Mouse (Mus musculus): ENCODE data around the gene 0610010F05Rik. TPM values are rescaled to one million over a fixed set of nuclear protein-coding genes. Genes with fewer than 3 reads are reported as not detected.
A peak's percentile ranks its signal among the peaks of the same experiment; 100 is the strongest.

Gene 0610010F05Rik
- total and polyA plus RNA-seq, 2 experiments from 2014 or later: 71.8 to 130 TPM

DNA sequence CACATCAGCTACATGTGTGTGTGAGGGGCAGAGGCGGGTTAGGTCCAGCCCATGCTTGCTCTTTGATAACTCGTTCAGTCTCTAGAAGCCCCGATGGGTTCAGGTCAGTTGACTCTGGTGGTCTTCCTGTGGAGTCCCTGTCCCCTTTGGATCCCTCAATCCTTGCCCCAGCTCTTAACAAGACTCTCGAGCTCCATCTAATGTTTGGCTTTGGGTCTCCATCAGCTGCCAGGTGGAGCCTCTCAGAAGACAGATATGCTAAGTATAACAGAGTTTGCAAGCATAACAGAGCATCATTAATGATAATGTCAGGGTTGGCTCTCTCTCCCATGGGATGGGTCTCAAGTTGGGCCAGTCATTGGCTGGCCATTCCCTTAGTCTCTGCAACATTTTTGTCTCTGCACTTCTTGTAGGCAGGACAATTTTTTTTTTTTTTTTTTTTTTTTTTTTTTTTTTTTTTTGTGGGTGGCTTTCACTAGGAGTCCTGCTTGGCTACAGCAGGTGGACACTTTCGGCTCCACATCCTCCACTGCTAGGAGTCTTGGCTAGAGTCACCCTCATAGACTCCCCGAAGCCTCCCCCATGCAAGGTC is 76.3 kb downstream of the 0610010F05Rik start:
- H3K4me3 ChIP-seq (ENCODE audit: low read depth, low read length): no peak overlapping the region
- ATAC-seq (ENCODE audit: low FRiP score) (no peak), DNase-seq (ENCODE audit: low spot score) (no peak)
- no peaks in the 10 kb centered on the region for H3K27me3 ChIP-seq (ENCODE audit: insufficient read depth, low read length)
- no peaks in the 10 kb centered on the region for H3K9me3 ChIP-seq (ENCODE audit: low read length)
- H3K36me3 ChIP-seq (ENCODE audit: insufficient read depth, low read length): no peaks in the 10 kb centered on the region
- H3K4me1 ChIP-seq (ENCODE audit: insufficient read depth, low read length): no peaks in the 10 kb centered on the region
- no peak overlapping the region for H3K9ac ChIP-seq (replicated peaks; ENCODE audit: low read length, poor library complexity, severe bottlenecking)
- TF ChIP-seq CTCF (IDR thresholded peaks at IDR 0.05): no peak
- H3K27ac ChIP-seq (ENCODE audit: low read depth, low read length): no peak overlapping the region
- no peak overlapping the region for H3K4me2 ChIP-seq (ENCODE audit: low read depth, low read length, poor library complexity, severe bottlenecking)
- 81% methylated on average over 5 of the region's 6 CpGs for WGBS

DNA sequence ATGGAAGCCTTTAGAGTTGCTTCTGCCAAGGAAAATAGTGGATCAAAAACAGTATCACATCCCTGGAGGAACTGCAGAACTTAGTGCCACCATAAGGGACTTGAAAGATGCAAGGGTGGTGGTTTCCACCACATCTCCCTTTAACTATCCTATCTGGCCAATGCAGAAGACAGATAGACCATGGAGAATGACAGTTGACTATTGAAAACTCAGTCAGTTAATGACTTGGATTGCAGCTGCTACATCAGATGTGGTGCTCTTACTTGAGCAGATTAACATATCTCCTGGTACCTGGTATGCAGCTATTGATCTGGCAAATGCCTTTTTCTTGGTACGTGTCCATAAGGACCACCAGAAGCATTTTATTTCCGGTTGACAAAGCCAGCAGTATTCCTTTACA is 96.0 kb downstream of the 0610010F05Rik start:
- H3K4me3 ChIP-seq (ENCODE audit: low read depth, low read length): no peak overlapping the region
- 86% methylated on average over 2 of the region's 2 CpGs for WGBS
- H3K27me3 ChIP-seq (ENCODE audit: insufficient read depth, low read length): no peaks in the 10 kb centered on the region
- DNase-seq (ENCODE audit: low spot score) (no peak), ATAC-seq (ENCODE audit: low FRiP score) (no peak)
- TF ChIP-seq CTCF (IDR thresholded peaks at IDR 0.05): no peak
- H3K9me3 ChIP-seq (ENCODE audit: low read length): no peaks in the 10 kb centered on the region
- H3K27ac ChIP-seq (ENCODE audit: low read depth, low read length): no peak overlapping the region
- no peaks in the 10 kb centered on the region for H3K36me3 ChIP-seq (ENCODE audit: insufficient read depth, low read length)
- H3K9ac ChIP-seq (replicated peaks; ENCODE audit: low read length, poor library complexity, severe bottlenecking): no peak overlapping the region
- no peak overlapping the region for H3K4me2 ChIP-seq (ENCODE audit: low read depth, low read length, poor library complexity, severe bottlenecking)
- H3K4me1 ChIP-seq (ENCODE audit: insufficient read depth, low read length): no peaks in the 10 kb centered on the region

- Histone ChIP-seq H3K9me3 (ENCODE audit: low read length) (no peaks in the 10 kb centered on the region), H3K9ac (replicated peaks; ENCODE audit: low read length, poor library complexity, severe bottlenecking) (no peak within 1 kb of the TSS), H3K36me3 (ENCODE audit: insufficient read depth, low read length) (no peaks in the 10 kb centered on the region), H3K4me1 (ENCODE audit: insufficient read depth, low read length) (no peaks in the 10 kb centered on the region), H3K4me2 (ENCODE audit: low read depth, low read length, poor library complexity, severe bottlenecking) (no peak within 1 kb of the TSS), H3K27me3 (ENCODE audit: insufficient read depth, low read length) (no peaks in the 10 kb centered on the region), H3K4me3 (ENCODE audit: low read depth, low read length) (no peak within 1 kb of the TSS), H3K27ac (ENCODE audit: low read depth, low read length) (no peak within 1 kb of the TSS)
- ATAC-seq (ENCODE audit: low FRiP score): 0 out of 2 replicates have a peak, but pooled peaks have one; percentile 7
- DNase-seq (ENCODE audit: low spot score): no peak
- TF ChIP-seq CTCF (IDR thresholded peaks at IDR 0.05): no peak
- 26% methylated on average over 5 of the region's 5 CpGs for WGBS
Observed at GRCm38 (mm10) chr11:23520473-23521205, 112.8 kb downstream of the 0610010F05Rik start, which contains the start of gene 1700093K21Rik. Gene 1700093K21Rik, minus strand, starts transcription at chr11:23521155.

DNA sequence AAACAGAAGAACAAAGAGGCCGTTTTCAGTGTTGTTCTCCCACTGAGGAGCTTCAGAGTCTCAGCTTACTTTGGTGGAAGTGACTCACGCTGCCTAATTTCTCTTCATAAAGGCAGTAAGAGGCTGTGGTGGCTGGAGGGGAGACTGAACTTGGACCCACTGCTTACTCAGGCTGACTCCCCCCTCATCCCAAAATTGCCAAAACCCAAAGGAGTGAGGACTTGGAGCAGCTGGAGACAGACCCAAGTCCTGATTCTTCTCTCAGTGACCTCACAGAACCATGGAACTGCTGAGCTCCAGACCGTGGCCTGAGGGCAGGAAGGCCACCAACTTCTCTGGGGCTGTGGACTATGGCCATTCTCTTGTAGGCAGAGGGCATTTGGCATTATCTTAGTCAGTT is 114.5 kb downstream of the 0610010F05Rik start:
- DNase-seq (ENCODE audit: low spot score): no peak
- WGBS: 81% methylated on average over 3 of the region's 3 CpGs
- Histone ChIP-seq H3K4me2 (ENCODE audit: low read depth, low read length, poor library complexity, severe bottlenecking) (no peak overlapping the region), H3K4me3 (ENCODE audit: low read depth, low read length) (no peak overlapping the region), H3K27ac (ENCODE audit: low read depth, low read length) (no peak overlapping the region), H3K36me3 (ENCODE audit: insufficient read depth, low read length) (no peaks in the 10 kb centered on the region), H3K9me3 (ENCODE audit: low read length) (no peaks in the 10 kb centered on the region), H3K27me3 (ENCODE audit: insufficient read depth, low read length) (no peaks in the 10 kb centered on the region), H3K9ac (replicated peaks; ENCODE audit: low read length, poor library complexity, severe bottlenecking) (no peak overlapping the region), H3K4me1 (ENCODE audit: insufficient read depth, low read length) (no peaks in the 10 kb centered on the region)
- no peak for ATAC-seq (ENCODE audit: low FRiP score)
- no peak for TF ChIP-seq CTCF (IDR thresholded peaks at IDR 0.05)

DNA sequence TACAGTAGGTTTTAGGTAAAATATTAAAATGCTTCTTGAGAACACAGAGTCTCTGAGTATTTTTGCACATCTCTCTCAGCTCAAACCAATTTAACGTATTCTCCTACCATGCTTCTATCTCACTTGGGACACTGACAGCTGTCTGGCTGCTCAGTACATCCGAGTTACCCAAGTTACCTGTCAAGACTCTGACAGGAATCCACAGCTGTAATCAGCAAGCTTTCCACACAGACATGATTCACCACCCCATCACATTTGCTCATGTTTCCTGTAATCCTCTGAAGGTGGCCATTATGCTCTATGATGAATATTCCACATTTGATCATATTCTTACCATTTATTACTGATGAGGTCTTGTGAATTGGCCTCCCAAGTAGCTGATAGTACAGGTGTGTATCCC is 118.1 kb downstream of the 0610010F05Rik start:
- no peak for TF ChIP-seq CTCF (IDR thresholded peaks at IDR 0.05)
- Histone ChIP-seq H3K27ac (ENCODE audit: low read depth, low read length) (no peak overlapping the region), H3K4me2 (ENCODE audit: low read depth, low read length, poor library complexity, severe bottlenecking) (no peak overlapping the region), H3K4me3 (ENCODE audit: low read depth, low read length) (no peak overlapping the region), H3K4me1 (ENCODE audit: insufficient read depth, low read length) (no peaks in the 10 kb centered on the region), H3K36me3 (ENCODE audit: insufficient read depth, low read length) (no peaks in the 10 kb centered on the region), H3K27me3 (ENCODE audit: insufficient read depth, low read length) (no peaks in the 10 kb centered on the region), H3K9me3 (ENCODE audit: low read length) (no peaks in the 10 kb centered on the region), H3K9ac (replicated peaks; ENCODE audit: low read length, poor library complexity, severe bottlenecking) (no peak overlapping the region)
- WGBS: 80% methylated on average over 2 of the region's 2 CpGs
- ATAC-seq (ENCODE audit: low FRiP score) (no peak), DNase-seq (ENCODE audit: low spot score) (no peak)

Other genes starting within 250 kb of the 0610010F05Rik start
- gene Ahsa2, start 135.6 kb downstream of the 0610010F05Rik start, total RNA-seq (2014; rRNA removed): 21.5 and 32.7 TPM in 2 replicates
- gene Ahsa2, start 135.6 kb downstream of the 0610010F05Rik start, polyA plus RNA-seq (2015; fragmentation: Nextera tagmentation; extraction: Ambion mirVana): 43.9 and 45.3 TPM in 2 replicates
- 0.52 TPM in 1 of 2 replicates, not detected in the other for gene 1700093K21Rik, start 112.5 kb downstream of the 0610010F05Rik start, total RNA-seq (2014; rRNA removed)
- 0.20 TPM in 1 of 2 replicates, not detected in the other for gene 1700093K21Rik, start 112.5 kb downstream of the 0610010F05Rik start, polyA plus RNA-seq (2015; fragmentation: Nextera tagmentation; extraction: Ambion mirVana)
- 11.2 and 13.6 TPM in 2 replicates for gene Pus10, start 32.0 kb upstream of the 0610010F05Rik start, total RNA-seq (2014; rRNA removed)
- 7.7 and 9.5 TPM in 2 replicates for gene Pus10, start 32.0 kb upstream of the 0610010F05Rik start, polyA plus RNA-seq (2015; fragmentation: Nextera tagmentation; extraction: Ambion mirVana)
- gene Pex13, start 32.3 kb upstream of the 0610010F05Rik start, total RNA-seq (2014; rRNA removed): 17.9 and 24.6 TPM in 2 replicates
- 23.6 and 24.8 TPM in 2 replicates for gene Pex13, start 32.3 kb upstream of the 0610010F05Rik start, polyA plus RNA-seq (2015; fragmentation: Nextera tagmentation; extraction: Ambion mirVana)
- gene Rel, start 137.3 kb upstream of the 0610010F05Rik start, total RNA-seq (2014; rRNA removed): 0.90 and 0.99 TPM in 2 replicates
- gene Rel, start 137.3 kb upstream of the 0610010F05Rik start, polyA plus RNA-seq (2015; fragmentation: Nextera tagmentation; extraction: Ambion mirVana): 0.29 and 0.38 TPM in 2 replicates